Mouse (Mus musculus) cerebellum, adult 11 months (tissue): ENCODE measurements around the gene Borcs6.

Source experiments
- DNase-seq: peaks from one replicate; pipeline ENCODE4 v3.0.0; 2022

Borcs6 gene

DNA sequence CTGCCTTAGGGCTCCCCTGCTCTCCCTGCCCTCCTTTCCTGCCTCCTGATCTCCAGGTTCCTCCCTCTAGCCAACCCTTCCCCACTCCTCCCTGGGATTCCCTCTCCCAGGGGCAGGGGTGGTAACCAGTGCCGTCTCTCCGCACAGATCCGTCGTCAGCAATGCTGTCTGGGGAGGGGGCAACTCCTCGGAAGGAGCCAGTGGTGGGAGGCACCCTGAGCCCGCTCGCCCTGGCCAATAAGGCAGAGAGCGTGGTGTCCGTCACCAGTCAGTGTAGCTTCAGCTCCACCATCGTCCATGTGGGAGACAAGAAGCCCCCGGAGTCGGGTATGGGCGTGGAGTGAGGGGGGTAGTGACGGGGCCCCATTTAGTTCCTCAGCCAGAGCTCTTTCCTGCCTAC, 45.0 kb downstream of the Borcs6 start:
- DNase-seq: peak; percentile 28

DNA sequence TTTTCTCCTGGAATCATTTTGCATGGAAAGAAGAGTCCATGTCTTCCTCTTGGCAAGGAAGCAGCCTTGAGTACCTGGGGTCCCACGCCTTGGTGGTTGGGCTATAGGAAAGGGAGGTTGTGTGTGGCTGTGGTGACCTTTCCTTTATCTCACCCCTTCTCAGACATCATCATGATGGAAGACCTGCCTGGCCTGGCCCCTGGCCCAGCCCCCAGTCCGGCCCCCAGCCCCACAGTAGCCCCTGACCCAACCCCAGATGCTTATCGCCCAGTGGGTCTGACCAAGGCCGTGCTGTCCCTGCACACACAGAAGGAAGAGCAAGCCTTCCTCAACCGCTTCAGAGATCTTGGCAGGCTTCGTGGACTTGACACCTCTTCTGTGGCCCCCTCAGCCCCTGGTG, 45.7 kb downstream of the Borcs6 start:
- peak; percentile 13 for DNase-seq

DNA sequence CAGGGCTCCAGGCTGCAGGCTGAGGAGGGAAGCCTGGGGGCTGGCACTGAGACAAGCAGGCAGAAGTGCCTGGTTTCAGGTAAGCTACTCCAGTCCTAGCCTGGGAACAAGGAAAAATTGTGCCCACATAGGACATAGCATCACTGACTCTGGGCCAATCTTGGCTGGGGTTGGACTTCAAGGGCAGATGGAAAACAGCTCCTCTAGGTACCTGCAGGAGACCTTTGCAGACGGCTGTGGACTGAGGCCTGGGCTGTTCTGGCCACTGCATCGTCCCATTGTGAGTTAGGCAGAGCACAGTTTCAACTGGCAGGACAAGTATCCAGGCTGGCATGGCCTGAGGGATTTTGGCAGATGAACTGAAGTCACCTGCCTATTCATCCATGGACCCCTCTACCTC, 46.3 kb downstream of the Borcs6 start:
- DNase-seq: peak; percentile 13

DNA sequence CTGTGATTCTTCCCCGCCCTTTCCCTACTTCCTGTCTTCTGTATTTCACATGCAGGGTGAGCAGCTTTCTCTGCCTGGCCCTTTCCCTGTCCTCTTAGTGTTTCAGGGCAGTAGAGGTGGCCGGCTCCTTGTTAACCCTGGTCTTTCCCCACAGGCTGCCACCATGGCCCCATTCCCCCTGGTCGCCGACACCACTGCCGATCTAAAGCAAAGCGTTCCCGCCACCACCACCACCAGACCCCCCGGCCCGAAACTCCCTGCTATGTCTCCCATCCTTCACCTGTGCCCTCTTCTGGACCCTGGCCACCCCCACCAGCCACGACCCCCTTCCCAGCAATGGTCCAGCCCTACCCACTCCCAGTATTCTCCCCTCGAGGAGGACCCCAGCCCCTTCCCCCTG, 46.8 kb downstream of the Borcs6 start:
- DNase-seq: peak; percentile 19

DNA sequence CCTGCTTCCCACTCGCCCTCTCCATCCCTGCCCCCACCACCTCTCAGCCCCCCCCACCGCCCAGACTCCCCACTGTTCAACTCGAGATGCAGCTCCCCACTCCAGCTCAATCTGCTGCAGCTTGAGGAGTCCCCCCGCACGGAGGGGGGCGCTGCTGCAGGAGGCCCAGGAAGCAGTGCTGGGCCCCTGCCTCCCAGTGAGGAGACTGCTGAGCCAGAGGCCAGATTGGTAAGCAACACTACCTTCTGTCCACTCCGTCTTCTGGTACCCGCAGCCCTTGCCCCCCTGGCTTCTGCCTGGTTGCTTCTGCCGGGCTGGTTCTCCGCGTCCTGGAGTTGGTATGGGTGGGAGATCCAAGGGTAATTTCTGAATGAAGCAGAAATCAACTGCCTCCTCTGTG, 47.3 kb downstream of the Borcs6 start:
- no peak for DNase-seq

DNA sequence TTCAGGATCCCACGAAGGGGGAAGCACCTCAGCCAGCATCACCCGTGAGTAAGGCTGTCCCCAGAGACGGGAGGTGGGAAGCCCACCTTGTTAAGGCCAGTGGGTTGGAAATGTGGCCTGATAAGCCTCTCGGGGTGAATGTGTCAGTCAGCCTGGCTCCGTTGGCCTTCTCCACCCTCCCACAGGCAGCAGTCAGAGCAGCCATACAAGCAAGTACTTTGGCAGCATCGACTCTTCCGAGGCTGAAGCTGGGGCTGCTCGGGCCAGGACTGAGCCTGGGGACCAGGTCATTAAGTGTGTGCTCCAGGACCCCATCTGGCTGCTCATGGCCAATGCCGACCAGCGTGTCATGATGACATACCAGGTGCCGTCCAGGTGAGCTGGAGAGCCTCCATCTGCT, 48.2 kb downstream of the Borcs6 start:
- DNase-seq: peak; percentile 16

DNA sequence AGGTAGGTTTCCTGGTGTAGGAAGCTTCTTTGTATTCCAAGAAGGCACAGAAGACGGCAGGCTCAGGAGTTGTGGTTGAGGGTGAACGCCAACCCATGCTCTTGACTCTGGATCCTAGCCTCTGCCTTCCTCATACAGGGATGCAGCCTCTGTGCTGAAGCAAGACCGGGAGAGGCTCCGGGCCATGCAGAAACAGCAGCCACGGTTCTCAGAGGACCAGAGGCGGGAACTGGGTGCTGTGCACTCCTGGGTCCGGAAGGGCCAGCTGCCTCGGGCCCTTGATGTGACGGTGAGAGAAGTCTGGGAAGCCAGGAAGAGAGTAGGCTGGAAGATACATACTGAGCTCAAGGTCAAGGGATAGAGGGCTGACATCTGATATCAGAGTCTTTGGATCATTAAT, 48.7 kb downstream of the Borcs6 start:
- DNase-seq: peak; percentile 11

DNA sequence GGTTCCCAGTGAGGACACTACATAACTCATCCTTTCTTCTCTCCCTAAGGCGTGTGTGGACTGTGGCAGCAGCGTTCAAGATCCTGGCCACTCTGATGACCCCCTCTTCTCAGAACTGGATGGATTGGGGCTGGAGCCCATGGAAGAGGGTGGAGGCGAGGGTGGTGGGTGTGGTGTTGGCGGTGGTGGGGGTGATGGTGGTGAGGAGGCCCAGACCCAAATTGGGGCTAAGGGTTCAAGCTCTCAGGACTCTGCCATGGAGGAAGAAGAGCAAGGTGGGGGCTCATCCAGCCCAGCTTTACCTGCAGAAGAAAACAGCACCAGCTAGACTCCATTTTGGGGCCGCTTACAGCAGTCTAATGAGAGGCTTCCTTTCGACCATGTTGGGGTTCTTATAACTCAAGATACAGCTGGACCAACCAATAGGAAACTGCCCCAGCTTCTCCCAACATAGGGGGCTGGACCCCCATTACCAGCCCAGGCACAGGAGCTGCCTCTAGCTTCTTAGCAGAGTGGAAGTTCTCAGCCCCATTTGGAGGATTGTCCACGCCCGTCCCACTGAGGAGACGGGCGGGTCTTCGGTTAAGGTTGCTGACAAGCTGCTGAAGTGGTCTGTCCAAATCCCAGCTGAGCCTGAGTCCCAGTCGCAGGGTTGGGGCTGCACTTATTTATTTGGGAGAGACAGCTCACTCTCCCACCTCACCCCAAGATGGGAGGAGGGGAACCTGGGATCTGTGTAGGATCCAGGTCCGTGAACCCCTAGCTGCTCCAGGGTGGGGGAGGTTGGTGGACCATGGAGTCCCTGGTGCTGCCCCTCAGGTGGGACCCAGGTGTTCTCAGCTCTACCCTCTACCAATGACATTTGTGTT, 49.7 kb downstream of the Borcs6 start:
- peak; percentile 27 for DNase-seq

DNA sequence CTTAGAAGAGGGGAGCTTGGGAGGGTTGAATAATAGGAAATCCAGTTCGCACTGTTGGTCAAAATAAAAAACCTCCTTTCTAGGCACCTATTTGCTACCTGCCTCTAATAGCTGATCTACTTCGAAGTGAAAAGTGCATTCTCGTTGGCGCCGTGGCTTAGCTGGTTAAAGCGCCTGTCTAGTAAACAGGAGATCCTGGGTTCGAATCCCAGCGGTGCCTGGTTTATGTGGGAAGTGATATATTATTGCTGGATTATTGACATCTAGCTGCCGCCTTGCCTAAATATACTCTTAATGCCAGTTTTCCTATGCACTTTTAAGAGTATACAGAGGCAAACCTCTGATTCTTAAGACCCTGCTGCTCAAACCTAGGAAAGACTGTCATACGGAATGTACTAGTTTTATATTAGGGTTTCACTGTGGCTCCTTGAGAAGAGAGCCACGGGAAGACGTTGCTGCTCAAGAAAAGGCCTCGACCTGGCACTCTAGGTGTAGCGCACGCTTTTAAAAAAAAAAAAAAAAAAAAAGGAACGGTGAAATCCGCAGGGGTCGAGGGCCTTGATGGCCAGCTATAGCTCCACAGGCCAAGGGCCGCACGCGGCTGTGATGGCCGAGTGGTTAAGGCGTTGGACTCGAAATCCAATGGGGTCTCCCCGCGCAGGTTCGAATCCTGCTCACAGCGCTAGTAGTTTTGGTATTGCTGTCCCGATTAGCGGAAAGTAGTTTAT, 51.0 kb downstream of the Borcs6 start:
- peak; percentile 88 for DNase-seq
